ENCODE assay signal across 8 mouse cellular contexts in the genomic region with DNA sequence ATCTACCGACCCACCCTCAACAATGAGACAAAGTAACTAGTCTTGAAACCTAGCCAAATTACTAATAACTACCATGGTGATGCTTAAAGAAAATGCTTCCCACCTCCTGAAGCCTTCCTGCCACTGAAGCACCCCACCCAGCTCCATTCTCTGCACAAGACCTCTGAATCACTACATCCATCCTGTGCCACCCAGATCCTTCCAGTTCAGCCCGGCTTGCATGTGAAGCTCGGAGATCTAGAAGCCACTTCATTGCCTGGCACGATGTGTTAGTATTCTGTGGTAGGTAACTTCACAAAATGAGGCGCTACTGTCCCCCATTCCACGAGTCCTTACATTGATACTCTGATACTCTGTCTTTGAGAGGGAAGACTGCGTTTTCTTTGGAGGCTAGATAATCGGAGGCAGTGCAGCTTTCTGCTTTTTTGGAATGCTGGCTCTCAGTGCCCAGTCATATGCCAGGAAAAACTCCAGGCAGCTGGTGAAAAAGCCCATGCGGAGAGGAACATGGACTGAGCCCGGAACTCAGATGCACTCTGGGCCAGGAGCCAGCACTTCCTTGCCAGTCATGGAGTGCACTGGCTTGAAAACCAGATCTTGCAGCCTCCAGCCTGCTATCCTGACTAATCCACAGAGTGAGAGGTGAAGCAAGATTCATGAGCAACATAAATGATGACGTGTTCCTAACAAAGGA. TPM values are rescaled to one million over a fixed set of nuclear protein-coding genes. Genes with fewer than 3 reads are reported as not detected.
DNase-seq lines count a peak whose midpoint lies in the region; ATAC-seq and TF ChIP-seq lines count a peak whose summit lies in the region.

No protein-coding gene starts in this region.

- peak; percentile 24 to 52 for DNase-seq in adrenal gland, adult (ENCODE audit: inconsistent age in 2 of 2, low spot score in 1 of 2)
- DNase-seq in adrenal gland, postnatal 4 days (ENCODE audit: low spot score in 2 of 2) = no peak
- peak; percentile 18 to 52 for DNase-seq in urinary bladder, postnatal 36 days (ENCODE audit: low spot score in 2 of 2)
- DNase-seq in urinary bladder, postnatal 4 days (ENCODE audit: low spot score in 2 of 2) = no peak
- DNase-seq in heart, adult 9 months (ENCODE audit: low spot score in 2 of 2) = peak; percentile 54 to 67
- peak; percentile 86 to 88 for DNase-seq in layer of hippocampus, postnatal 36 days
- peak; percentile 24 for DNase-seq in stomach, postnatal 0 days (ENCODE audit: low spot score)
- no peak for DNase-seq in liver, embryonic 11.5 days (ENCODE audit: low spot score)

- no peaks in the 10 kb centered on the region for H3K4me1 ChIP-seq in stomach, postnatal 0 days (replicated peaks; ENCODE audit: control insufficient read depth, insufficient read depth)
- no peaks in the 10 kb centered on the region for H3K4me1 ChIP-seq in liver, embryonic 11.5 days (replicated peaks; ENCODE audit: control insufficient read depth, insufficient read depth, low read length)

- no peak for ATAC-seq in stomach, postnatal 0 days (ENCODE audit: low FRiP score, low TSS enrichment)
- ATAC-seq in liver, embryonic 11.5 days (replicated peaks; ENCODE audit: low FRiP score) = no peak

- no peak for TF ChIP-seq EP300 in stomach, postnatal 0 days (optimal IDR thresholded peaks at IDR 0.05)

- no peaks in the 10 kb centered on the region for H3K27me3 ChIP-seq in stomach, postnatal 0 days (ENCODE audit: control insufficient read depth, insufficient read depth, low read length)
- no peaks in the 10 kb centered on the region for H3K27me3 ChIP-seq in liver, embryonic 11.5 days (replicated peaks; ENCODE audit: control insufficient read depth, insufficient read depth, low read length)

- no peak overlapping the region for H3K4me3 ChIP-seq in stomach, postnatal 0 days (ENCODE audit: low read depth, low read length)
- no peak overlapping the region for H3K4me3 ChIP-seq in liver, embryonic 11.5 days (ENCODE audit: low read depth, low read length)

- no peaks in the 10 kb centered on the region for H3K36me3 ChIP-seq in stomach, postnatal 0 days (ENCODE audit: control insufficient read depth, insufficient read depth, low read length)
- no peaks in the 10 kb centered on the region for H3K36me3 ChIP-seq in liver, embryonic 11.5 days (ENCODE audit: control insufficient read depth, insufficient read depth, low read length)

- H3K9ac ChIP-seq in stomach, postnatal 0 days (ENCODE audit: low read length) = no peak overlapping the region
- H3K9ac ChIP-seq in liver, embryonic 11.5 days (ENCODE audit: low read depth, low read length) = no peak overlapping the region

- H3K27ac ChIP-seq in stomach, postnatal 0 days (replicated peaks) = no peak overlapping the region
- H3K27ac ChIP-seq in liver, embryonic 11.5 days (ENCODE audit: low read depth, low read length) = no peak overlapping the region

- WGBS in stomach, postnatal 0 days = 73% methylated on average over 11 of the region's 11 CpGs
- 83% methylated on average over 11 of the region's 11 CpGs for WGBS in liver, embryonic 11.5 days

- no peak overlapping the region for H3K4me2 ChIP-seq in stomach, postnatal 0 days (replicated peaks; ENCODE audit: low read depth)
- H3K4me2 ChIP-seq in liver, embryonic 11.5 days = no peak overlapping the region

- no peak for TF ChIP-seq CTCF in stomach, postnatal 0 days (IDR thresholded peaks at IDR 0.05; ENCODE audit: low read depth)

- H3K9me3 ChIP-seq in stomach, postnatal 0 days (ENCODE audit: control insufficient read depth, low read length) = no peaks in the 10 kb centered on the region
- H3K9me3 ChIP-seq in liver, embryonic 11.5 days (ENCODE audit: control insufficient read depth, low read length) = no peaks in the 10 kb centered on the region

RNA-seq across cellular contexts. Expression of a gene that starts 16.5 kb away (rescaled TPM):
- total RNA-seq in adrenal gland, postnatal 4 days (2021) = 10 to 100 TPM; 25.3 to 30.1 TPM
- 10 to 100 TPM; 56.7 to 62.8 TPM for total RNA-seq in layer of hippocampus, postnatal 36 days (2021)
- polyA plus RNA-seq in stomach, postnatal 0 days (2015; fragmentation: Nextera tagmentation; extraction: Ambion mirVana) = 5.8 and 6.5 TPM in 2 replicates
- 11.8 and 12.3 TPM in 2 replicates for polyA plus RNA-seq in liver, embryonic 11.5 days (2014; fragmentation: Nextera tagmentation; extraction: Ambion mirVana)

RNA-seq across cellular contexts. Expression of a gene that starts 38.0 kb away (rescaled TPM):
- total RNA-seq in adrenal gland, postnatal 4 days (2021) = 10 to 100 TPM; 23.6 to 27.1 TPM
- total RNA-seq in layer of hippocampus, postnatal 36 days (2021) = 10 to 100 TPM; 37.3 to 37.7 TPM
- 6.8 TPM in 2 replicates for polyA plus RNA-seq in stomach, postnatal 0 days (2015; fragmentation: Nextera tagmentation; extraction: Ambion mirVana)
- polyA plus RNA-seq in liver, embryonic 11.5 days (2014; fragmentation: Nextera tagmentation; extraction: Ambion mirVana) = 23.9 and 24.7 TPM in 2 replicates

Comparison
In these comparisons a context has a peak if more than half of its experiments do, and no peak if none do; other contexts are left out.
1. DNase-seq: peak in adrenal gland, adult (2 of 2), urinary bladder, postnatal 36 days (2 of 2), heart, adult 9 months (2 of 2), layer of hippocampus, postnatal 36 days (2 of 2) and stomach, postnatal 0 days (single experiment); none in adrenal gland, postnatal 4 days (0 of 2), urinary bladder, postnatal 4 days (0 of 2) and liver, embryonic 11.5 days (single experiment).